Mouse (Mus musculus): ENCODE data around the gene Usp29.

DNA sequence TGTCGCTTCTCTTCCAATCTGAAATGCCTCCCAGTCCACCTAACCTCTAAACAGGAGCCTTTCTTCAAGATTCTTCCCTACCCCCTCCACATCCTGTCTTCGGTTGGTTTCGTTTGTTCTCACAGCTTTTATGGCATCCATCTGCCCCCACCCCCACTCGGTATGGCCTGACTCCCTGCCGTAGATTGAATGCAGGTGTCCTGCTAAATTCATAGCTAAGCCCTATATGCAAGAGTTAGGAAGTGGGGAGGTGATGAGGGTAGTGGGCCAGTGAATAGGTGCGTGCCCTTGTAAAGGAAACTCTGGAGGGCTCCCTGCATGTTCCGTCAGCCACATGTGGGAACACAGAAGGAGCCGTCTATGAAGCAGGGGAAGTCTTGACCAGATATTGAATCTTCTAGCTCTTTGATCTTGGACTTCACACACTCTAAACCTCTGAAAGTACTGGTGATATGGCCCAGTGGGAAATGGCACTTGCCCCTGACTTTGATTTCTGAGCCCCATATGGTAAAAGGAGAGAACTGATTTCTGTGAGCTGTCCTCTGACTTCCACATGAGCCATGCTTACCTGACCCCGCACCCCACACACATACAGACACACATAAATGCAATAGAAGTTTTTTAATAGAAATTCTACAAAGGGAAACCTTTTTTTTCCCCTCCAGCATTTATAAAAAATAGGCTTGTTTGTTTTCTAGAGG lies 68.9 kb downstream of the Usp29 start:
- TF ChIP-seq CTCF (IDR thresholded peaks at IDR 0.05; ENCODE audit: control insufficient read depth, insufficient read depth, low read length) (no peak), POLR2A (IDR thresholded peaks at IDR 0.05; ENCODE audit: borderline replicate concordance, control insufficient read depth, low read depth, low read length) (no peak)

All from bone marrow, adult 2 months (tissue).